Mouse (Mus musculus) erythroblast, embryonic 14.5 days (primary cell): ENCODE results near the gene Rabepk.
"Not testable (repeated sequence)": the region's sequence is repeated elsewhere in the genome, so short reads cannot be mapped to it uniquely, and the experiment has no call there.

Source experiments
- GATA1 ChIP-seq: IDR thresholded peaks from 2 replicates; pipeline ENCODE4 v1.6.1; 2012; ENCODE audit warnings: low read length, inconsistent platforms, mixed read lengths
- TAL1 ChIP-seq: IDR thresholded peaks from 3 replicates; pipeline ENCODE4 v1.6.1; 2012; ENCODE audit warnings: low read length, inconsistent platforms, mixed read lengths

DNA sequence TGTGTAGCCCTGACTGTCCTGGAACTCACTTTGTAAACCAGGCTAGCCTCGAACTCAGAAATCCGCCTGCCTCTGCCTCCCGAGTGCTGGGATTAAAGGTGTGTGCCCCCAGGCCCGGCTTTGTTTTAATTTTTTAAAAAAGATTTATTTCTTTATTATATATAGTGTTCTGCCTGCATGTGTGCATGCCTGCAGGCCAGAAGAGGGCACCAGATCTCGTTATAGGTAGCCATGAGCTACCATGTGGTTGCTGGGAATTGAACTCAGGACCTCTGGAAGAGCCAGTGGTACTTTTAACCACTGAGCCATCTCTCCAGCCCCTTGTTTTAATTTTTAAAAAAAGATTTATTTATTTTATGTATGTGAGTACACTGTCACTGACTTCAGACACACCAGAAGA, 40.4 kb upstream of the Rabepk start:
- TF ChIP-seq GATA1, TAL1: not testable (repeated sequence)
